Mouse (Mus musculus) left cerebral cortex, adult 11 months (tissue): Measurements from ENCODE around the gene Gtf3c6.

Experiments
- DNase-seq: peaks from one replicate; pipeline ENCODE4 v3.0.0; 2022; ENCODE audit warnings: low spot score

Gtf3c6 gene

GRCm38 (mm10) chr10:40258976-40259375 is 1.1 kb upstream of the Gtf3c6 start:
- DNase-seq: no peak

- DNase-seq: no peak
Observed at GRCm38 (mm10) chr10:40258401-40258966, 576 bp upstream of the Gtf3c6 start.

- no peak for DNase-seq
Observed at GRCm38 (mm10) chr10:40256716-40257115, 1.2 kb downstream of the Gtf3c6 start.

- DNase-seq: no peak
Observed at GRCm38 (mm10) chr10:40250969-40251368, 6.9 kb downstream of the Gtf3c6 start.

- no peak for DNase-seq
Observed at GRCm38 (mm10) chr10:40249625-40250024, 8.3 kb downstream of the Gtf3c6 start.

- no peak for DNase-seq
Observed at GRCm38 (mm10) chr10:40247166-40247716, 10.7 kb downstream of the Gtf3c6 start.

- peak; percentile 66 for DNase-seq
Observed at GRCm38 (mm10) chr10:40246374-40247165, 11.3 kb downstream of the Gtf3c6 start, which contains the start of gene Rpf2. Gene Rpf2, minus strand, starts transcription at chr10:40247036.

GRCm38 (mm10) chr10:40237826-40238225 is 20.1 kb downstream of the Gtf3c6 start:
- no peak for DNase-seq

- DNase-seq: no peak
Observed at GRCm38 (mm10) chr10:40233241-40233640, 24.7 kb downstream of the Gtf3c6 start.

GRCm38 (mm10) chr10:40232442-40232841 is 25.5 kb downstream of the Gtf3c6 start:
- no peak for DNase-seq

- no peak for DNase-seq
Observed at GRCm38 (mm10) chr10:40229725-40230124, 28.2 kb downstream of the Gtf3c6 start.

- no peak for DNase-seq
Observed at GRCm38 (mm10) chr10:40227660-40228303, 30.1 kb downstream of the Gtf3c6 start.

GRCm38 (mm10) chr10:40218874-40219273 is 39.0 kb downstream of the Gtf3c6 start:
- DNase-seq: no peak

GRCm38 (mm10) chr10:40212443-40213169 is 45.3 kb downstream of the Gtf3c6 start:
- peak; percentile 85 for DNase-seq
